Mouse (Mus musculus): ENCODE measurements around the gene Wnt5b. TPM values are rescaled to one million over a fixed set of nuclear protein-coding genes. Genes with fewer than 3 reads are reported as not detected.
"Not testable (repeated sequence)": the region's sequence is repeated elsewhere in the genome, so short reads cannot be mapped to it uniquely, and the experiment has no call there.

The Wnt5b gene
- total RNA-seq, 1 experiment from 2014 or later = 0.23 TPM

GRCm38 (mm10) chr6:119489765-119490164, 54.4 kb downstream of the Wnt5b start:
- ATAC-seq (ENCODE audit: extremely low read depth, insufficient number of reproducible peaks, low FRiP score, poor library complexity, severe bottlenecking) = peak; percentile 42; the same call in 1 of the 2 replicates

GRCm38 (mm10) chr6:119487619-119488018, 56.5 kb downstream of the Wnt5b start:
- no peak for ATAC-seq (ENCODE audit: extremely low read depth, insufficient number of reproducible peaks, low FRiP score, poor library complexity, severe bottlenecking)

GRCm38 (mm10) chr6:119487085-119487458, 57.1 kb downstream of the Wnt5b start:
- no peak for ATAC-seq (ENCODE audit: extremely low read depth, insufficient number of reproducible peaks, low FRiP score, poor library complexity, severe bottlenecking)

GRCm38 (mm10) chr6:119486381-119487084, 57.6 kb downstream of the Wnt5b start:
- 0 out of 2 replicates have a peak, but pooled peaks have one; percentile 13 for ATAC-seq (ENCODE audit: extremely low read depth, insufficient number of reproducible peaks, low FRiP score, poor library complexity, severe bottlenecking)

- no peak for ATAC-seq (ENCODE audit: extremely low read depth, insufficient number of reproducible peaks, low FRiP score, poor library complexity, severe bottlenecking)
These were observed 58.7 kb downstream of the Wnt5b start for GRCm38 (mm10) chr6:119485486-119485885.

GRCm38 (mm10) chr6:119482958-119483600, 61.1 kb downstream of the Wnt5b start:
- ATAC-seq (ENCODE audit: extremely low read depth, insufficient number of reproducible peaks, low FRiP score, poor library complexity, severe bottlenecking) = no peak

- not testable (repeated sequence) for ATAC-seq (ENCODE audit: extremely low read depth, insufficient number of reproducible peaks, low FRiP score, poor library complexity, severe bottlenecking)
These were observed 62.3 kb downstream of the Wnt5b start for GRCm38 (mm10) chr6:119481741-119482390.

GRCm38 (mm10) chr6:119480706-119481331, 63.3 kb downstream of the Wnt5b start:
- peak; percentile 2; the same call in 1 of the 2 replicates for ATAC-seq (ENCODE audit: extremely low read depth, insufficient number of reproducible peaks, low FRiP score, poor library complexity, severe bottlenecking)

- ATAC-seq (ENCODE audit: extremely low read depth, insufficient number of reproducible peaks, low FRiP score, poor library complexity, severe bottlenecking) = peak; percentile 22; the same call in 1 of the 2 replicates
These were observed 64.1 kb downstream of the Wnt5b start for GRCm38 (mm10) chr6:119479876-119480705.

GRCm38 (mm10) chr6:119479343-119479875, 64.7 kb downstream of the Wnt5b start, which contains the start of gene Fbxl14:
Gene Fbxl14 (plus strand): TSS chr6:119479668.
- peak; percentile 21; the same call in 1 of the 2 replicates for ATAC-seq (ENCODE audit: extremely low read depth, insufficient number of reproducible peaks, low FRiP score, poor library complexity, severe bottlenecking)

- ATAC-seq (ENCODE audit: extremely low read depth, insufficient number of reproducible peaks, low FRiP score, poor library complexity, severe bottlenecking) = peak; percentile 59
These were observed 65.4 kb downstream of the Wnt5b start for GRCm38 (mm10) chr6:119478560-119479342.

GRCm38 (mm10) chr6:119477686-119478310, 66.3 kb downstream of the Wnt5b start:
- ATAC-seq (ENCODE audit: extremely low read depth, insufficient number of reproducible peaks, low FRiP score, poor library complexity, severe bottlenecking) = no peak

- no peak for ATAC-seq (ENCODE audit: extremely low read depth, insufficient number of reproducible peaks, low FRiP score, poor library complexity, severe bottlenecking)
These were observed 68.2 kb downstream of the Wnt5b start for GRCm38 (mm10) chr6:119475988-119476387.

GRCm38 (mm10) chr6:119473992-119474391, 70.2 kb downstream of the Wnt5b start:
- no peak for ATAC-seq (ENCODE audit: extremely low read depth, insufficient number of reproducible peaks, low FRiP score, poor library complexity, severe bottlenecking)

- no peak for ATAC-seq (ENCODE audit: extremely low read depth, insufficient number of reproducible peaks, low FRiP score, poor library complexity, severe bottlenecking)
These were observed 70.7 kb downstream of the Wnt5b start for GRCm38 (mm10) chr6:119473446-119473845.

- no peak for ATAC-seq (ENCODE audit: extremely low read depth, insufficient number of reproducible peaks, low FRiP score, poor library complexity, severe bottlenecking)
These were observed 71.4 kb downstream of the Wnt5b start for GRCm38 (mm10) chr6:119472705-119473104.

GRCm38 (mm10) chr6:119472135-119472534, 72.0 kb downstream of the Wnt5b start:
- ATAC-seq (ENCODE audit: extremely low read depth, insufficient number of reproducible peaks, low FRiP score, poor library complexity, severe bottlenecking) = peak; percentile 49; the same call in 1 of the 2 replicates

Measured in neutrophil, adult 5-6 weeks (primary cell).